Mouse (Mus musculus) kidney, embryonic 14.5 days (tissue): Measurements from ENCODE around the gene Trip6. TPM values are rescaled to one million over a fixed set of nuclear protein-coding genes. Genes with fewer than 3 reads are reported as not detected.
A peak's percentile ranks its signal among the peaks of the same experiment; 100 is the strongest.

Experiments used
- ATAC-seq: fragments of 200-750 bp; cut with Nextera tagmentation; 2 replicates; pipeline ENCODE4 v1.8.0; 2017; ENCODE audit warnings: moderate number of reproducible peaks, mild to moderate bottlenecking, moderate TSS enrichment, moderate library complexity; ENCODE audit not compliant: low FRiP score, low TSS enrichment
- H3K27ac ChIP-seq: fragments of 300-500 bp; sonication (generic); 2 replicates; pipeline ENCODE4 v1.5.1; 2014; ENCODE audit warnings: low read depth, mild to moderate bottlenecking, low read length, moderate library complexity, mixed read lengths
- H3K27me3 ChIP-seq: fragments of 300-500 bp; sonication (generic); 2 replicates; pipeline ENCODE4 v1.6.1; 2014; ENCODE audit warnings: mild to moderate bottlenecking, low read length; ENCODE audit not compliant: control insufficient read depth, insufficient read depth
- H3K36me3 ChIP-seq: fragments of 300-500 bp; sonication (generic); 2 replicates; pipeline ENCODE4 v1.6.1; 2014; ENCODE audit warnings: low read length, mixed read lengths; ENCODE audit not compliant: control insufficient read depth, insufficient read depth
- H3K4me1 ChIP-seq: fragments of 300-500 bp; sonication (generic); 2 replicates; pipeline ENCODE4 v1.6.1; 2014; ENCODE audit warnings: low read length, mixed read lengths; ENCODE audit not compliant: control insufficient read depth, insufficient read depth
- H3K4me2 ChIP-seq: fragments of 300-500 bp; sonication (generic); replicated peaks from 2 replicates; pipeline ENCODE4 v1.6.1; 2014; ENCODE audit warnings: low read depth, mild to moderate bottlenecking, low read length
- H3K4me3 ChIP-seq: fragments of 300-500 bp; sonication (generic); 2 replicates; pipeline ENCODE4 v1.5.1; 2014; ENCODE audit warnings: mild to moderate bottlenecking, low read length
- H3K9ac ChIP-seq: fragments of 300-500 bp; sonication (generic); 2 replicates; pipeline ENCODE4 v1.6.1; 2014; ENCODE audit warnings: low read depth, mild to moderate bottlenecking, low read length, moderate library complexity
- H3K9me3 ChIP-seq: fragments of 300-500 bp; sonication (generic); 2 replicates; pipeline ENCODE4 v1.6.1; 2016; ENCODE audit warnings: low read length; ENCODE audit not compliant: control insufficient read depth
- WGBS: fragments of 180-500 bp; shearing (Covaris S2); extraction: QIAGEN DNeasy Blood & Tissue Kit; methylation state at CpG from one replicate; pipeline ENCODE4 v1.1.7; 2014; 5-methylcytosine and 5-hydroxymethylcytosine counted together
- polyA plus RNA-seq: library from polyadenylated mRNA; unstranded; fragments of >200 nt; fragmentation: Nextera tagmentation; extraction: Ambion mirVana; gene quantifications from 2 replicates; pipeline ENCODE4 v1.2.1, GENCODE M21; 2014

Gene Trip6
- polyA plus RNA-seq, 1 experiment from 2014 or later: 62.5 TPM

DNA sequence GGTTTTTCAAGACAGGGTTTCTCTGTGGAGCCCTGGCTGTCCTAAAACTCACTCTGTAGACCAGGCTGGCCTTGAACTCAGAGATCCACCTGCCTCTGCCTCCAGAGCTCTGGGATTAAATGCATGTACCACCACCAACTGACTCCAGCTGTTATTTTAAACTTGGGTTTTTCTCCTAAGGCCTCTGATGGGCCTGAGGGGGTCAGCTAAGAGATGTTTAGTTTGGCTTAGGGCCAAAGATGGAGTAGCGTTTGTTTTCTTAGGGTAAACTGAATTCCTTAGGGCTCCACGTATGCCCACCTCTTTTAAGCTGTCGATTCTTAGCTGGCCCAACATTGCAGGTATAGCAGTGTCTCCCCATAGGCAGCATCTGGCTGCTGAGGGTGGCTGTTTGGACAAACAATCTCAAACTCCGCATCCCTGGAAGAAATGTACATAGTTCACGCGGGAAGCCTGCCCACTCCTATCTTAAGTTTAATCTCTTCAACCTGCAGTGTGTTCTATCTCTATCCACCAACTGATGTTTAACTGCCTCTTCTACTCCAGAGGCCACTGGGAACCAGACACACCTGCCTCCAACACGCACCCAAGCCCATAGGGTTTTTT lies 28.3 kb upstream of the Trip6 start:
- WGBS: 58% methylated on average over 7 of the region's 7 CpGs
- H3K9me3 ChIP-seq: no peaks in the 10 kb centered on the region
- H3K4me2 ChIP-seq: no peak overlapping the region
- ATAC-seq: no peak
- H3K27me3 ChIP-seq: no peaks in the 10 kb centered on the region
- no peak overlapping the region for H3K9ac ChIP-seq
- no peak overlapping the region for H3K4me3 ChIP-seq
- peaks cover 30% of the 10 kb centered on the region for H3K4me1 ChIP-seq
- no peak overlapping the region for H3K27ac ChIP-seq
- no peaks in the 10 kb centered on the region for H3K36me3 ChIP-seq

DNA sequence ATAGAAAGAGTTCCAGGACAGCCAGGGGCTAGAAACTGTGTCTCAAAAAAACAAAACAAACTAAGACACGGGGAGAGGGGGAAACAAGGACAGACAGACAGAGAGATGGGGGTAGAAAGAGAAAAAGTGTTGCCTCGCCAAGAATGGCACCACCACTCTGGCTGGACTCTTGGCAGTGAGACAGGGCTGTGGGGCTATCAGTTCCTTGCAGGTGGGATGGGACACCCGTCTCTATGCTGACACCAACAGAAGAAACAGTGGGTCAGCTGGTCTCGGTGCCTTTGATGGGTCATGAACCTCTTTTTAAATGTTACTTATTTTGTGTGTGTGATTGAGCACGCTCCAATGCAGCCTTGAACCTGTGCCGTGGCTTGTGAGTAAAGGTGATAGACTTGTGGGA lies 26.0 kb upstream of the Trip6 start:
- ATAC-seq: no peak
- WGBS: 80% methylated on average over 6 of the region's 6 CpGs
- Histone ChIP-seq H3K27ac (peak overlapping the region; percentile 68; the same call in 1 of the 2 replicates), H3K9ac (no peak overlapping the region), H3K4me2 (no peak overlapping the region), H3K4me1 (peaks cover 21% of the 10 kb centered on the region), H3K4me3 (no peak overlapping the region), H3K9me3 (no peaks in the 10 kb centered on the region), H3K36me3 (no peaks in the 10 kb centered on the region), H3K27me3 (no peaks in the 10 kb centered on the region)

DNA sequence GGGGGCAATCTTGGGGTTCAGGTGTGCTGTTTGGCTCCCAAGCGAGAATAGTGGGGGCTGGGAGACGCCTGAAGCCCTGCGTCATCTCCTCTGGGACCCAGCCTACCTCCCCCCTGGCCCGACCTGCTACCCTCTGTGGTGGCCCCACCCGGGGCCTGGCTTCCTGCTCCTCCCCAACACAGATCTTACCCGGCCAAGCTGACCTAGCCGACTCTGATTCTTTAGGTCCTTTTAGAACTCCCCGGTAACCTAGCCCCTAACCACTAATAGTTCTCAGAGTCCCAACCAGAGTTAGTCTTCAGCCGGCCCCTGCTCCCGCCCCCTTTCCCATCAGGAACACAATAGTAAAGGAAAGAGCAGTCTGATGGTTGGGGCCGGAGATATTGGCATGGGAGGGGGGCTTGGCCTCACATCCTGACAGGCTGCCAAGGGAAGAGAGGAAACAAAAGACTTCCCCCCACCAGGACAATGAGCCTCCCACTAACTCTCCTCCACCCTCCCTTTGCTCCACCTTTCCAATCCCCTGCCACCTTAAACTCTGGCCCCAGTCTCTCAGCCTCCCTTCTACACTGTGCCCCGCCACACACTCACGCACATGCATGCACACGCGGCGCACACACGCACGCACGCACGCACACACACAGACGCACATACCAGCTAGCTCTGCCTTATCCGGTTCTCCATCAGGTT lies 25.2 kb upstream of the Trip6 start:
- peak overlapping the region; percentile 64 for H3K4me2 ChIP-seq
- H3K27me3 ChIP-seq: no peaks in the 10 kb centered on the region
- no peaks in the 10 kb centered on the region for H3K9me3 ChIP-seq
- peak overlapping the region; percentile 83 for H3K27ac ChIP-seq
- no peaks in the 10 kb centered on the region for H3K36me3 ChIP-seq
- peak overlapping the region; percentile 37 for H3K4me3 ChIP-seq
- peak overlapping the region; percentile 61 for H3K9ac ChIP-seq
- peaks cover 21% of the 10 kb centered on the region for H3K4me1 ChIP-seq
- peak; percentile 58 for ATAC-seq
- 6% methylated on average over 22 of the region's 22 CpGs for WGBS

DNA sequence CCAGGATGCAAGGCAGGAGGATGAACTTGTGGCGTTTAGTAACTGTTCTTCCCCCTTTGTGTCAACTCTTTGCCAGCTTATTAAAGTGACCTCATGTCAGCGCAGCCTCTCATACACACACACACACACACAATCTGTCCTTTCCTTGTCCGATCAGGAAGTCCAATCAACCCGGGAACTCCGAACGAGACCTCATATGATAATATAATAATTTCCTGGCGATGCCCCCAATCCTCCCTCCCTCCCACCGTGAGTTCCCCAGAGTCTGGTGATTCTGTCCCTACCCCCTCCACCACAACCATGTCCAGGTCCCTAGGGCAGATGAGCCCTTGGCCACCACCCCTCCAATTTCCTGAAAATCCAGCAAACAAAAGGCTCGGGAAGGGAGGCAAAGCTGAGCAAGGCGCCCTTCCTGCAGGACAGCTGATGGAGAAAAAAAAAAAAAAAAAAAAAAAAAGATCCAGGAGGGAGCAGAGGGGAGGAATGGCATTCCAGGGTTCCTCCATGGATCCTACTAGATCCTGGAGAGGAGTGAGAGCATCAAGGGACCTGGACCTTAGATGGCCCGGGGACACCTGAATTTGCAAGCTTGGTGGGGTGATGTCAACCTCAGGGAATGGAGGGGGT lies 24.6 kb upstream of the Trip6 start:
- H3K27ac ChIP-seq: peak overlapping the region; percentile 83
- H3K9ac ChIP-seq: peak overlapping the region; percentile 61
- H3K4me2 ChIP-seq: peak overlapping the region; percentile 64
- no peaks in the 10 kb centered on the region for H3K27me3 ChIP-seq
- ATAC-seq: peak; percentile 17
- H3K36me3 ChIP-seq: no peaks in the 10 kb centered on the region
- under 1% methylated on average over 11 of the region's 11 CpGs for WGBS
- peaks cover 25% of the 10 kb centered on the region for H3K4me1 ChIP-seq
- H3K9me3 ChIP-seq: no peaks in the 10 kb centered on the region
- H3K4me3 ChIP-seq: peak overlapping the region; percentile 37

DNA sequence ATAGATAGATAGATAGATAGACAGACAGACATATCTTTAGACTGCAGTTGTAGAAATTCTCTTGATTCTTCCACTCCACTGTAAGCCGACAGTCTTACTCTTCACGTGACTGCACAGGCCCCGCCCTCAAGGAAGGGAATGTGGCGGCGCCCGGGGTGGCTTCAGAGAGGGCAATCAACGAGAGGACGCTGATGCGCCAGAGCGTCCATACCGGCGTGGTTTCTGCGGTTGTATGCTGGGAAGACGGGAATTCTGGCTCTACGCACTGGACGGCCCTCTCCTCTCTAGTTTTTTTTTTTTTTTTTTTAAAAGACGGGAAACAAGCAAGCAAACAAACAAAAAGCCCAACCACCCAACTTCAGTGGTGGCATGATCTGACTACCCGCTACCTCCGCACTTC lies 24.1 kb upstream of the Trip6 start:
- H3K4me1 ChIP-seq: peaks cover 25% of the 10 kb centered on the region
- H3K9ac ChIP-seq: peak overlapping the region; percentile 61
- under 1% methylated on average over 19 of the region's 19 CpGs for WGBS
- ATAC-seq: peak; percentile 78
- H3K36me3 ChIP-seq: no peaks in the 10 kb centered on the region
- peak overlapping the region; percentile 37 for H3K4me3 ChIP-seq
- H3K4me2 ChIP-seq: peak overlapping the region; percentile 64
- peak overlapping the region; percentile 83 for H3K27ac ChIP-seq
- H3K9me3 ChIP-seq: no peaks in the 10 kb centered on the region
- H3K27me3 ChIP-seq: no peaks in the 10 kb centered on the region

DNA sequence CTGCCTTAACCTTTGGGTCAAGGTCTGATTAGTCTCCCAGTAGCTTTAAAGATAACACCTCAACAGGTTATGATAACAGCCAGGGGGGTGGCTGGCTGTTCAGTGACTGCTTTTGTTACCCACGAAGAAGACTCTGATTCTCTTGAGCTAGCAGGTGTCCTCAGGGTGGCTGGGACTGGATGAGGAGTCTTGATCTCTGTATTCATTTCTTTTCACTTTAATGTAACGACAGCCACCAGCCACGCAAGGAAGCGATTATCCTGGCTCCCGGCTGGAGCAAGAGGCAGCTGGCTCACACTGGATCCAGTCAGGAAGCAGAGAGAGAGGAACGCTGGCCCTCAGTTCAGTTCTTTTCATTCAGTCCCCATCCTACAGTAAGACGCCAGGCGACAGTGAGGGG lies 23.0 kb upstream of the Trip6 start:
- Histone ChIP-seq H3K27me3 (no peaks in the 10 kb centered on the region), H3K4me1 (peaks cover 32% of the 10 kb centered on the region), H3K27ac (peak overlapping the region; percentile 83; the same call in 1 of the 2 replicates), H3K4me2 (no peak overlapping the region), H3K36me3 (no peaks in the 10 kb centered on the region), H3K9me3 (no peaks in the 10 kb centered on the region), H3K4me3 (no peak overlapping the region), H3K9ac (peak overlapping the region; percentile 18; the same call in 1 of the 2 replicates)
- no peak for ATAC-seq
- WGBS: 55% methylated on average over 8 of the region's 8 CpGs

DNA sequence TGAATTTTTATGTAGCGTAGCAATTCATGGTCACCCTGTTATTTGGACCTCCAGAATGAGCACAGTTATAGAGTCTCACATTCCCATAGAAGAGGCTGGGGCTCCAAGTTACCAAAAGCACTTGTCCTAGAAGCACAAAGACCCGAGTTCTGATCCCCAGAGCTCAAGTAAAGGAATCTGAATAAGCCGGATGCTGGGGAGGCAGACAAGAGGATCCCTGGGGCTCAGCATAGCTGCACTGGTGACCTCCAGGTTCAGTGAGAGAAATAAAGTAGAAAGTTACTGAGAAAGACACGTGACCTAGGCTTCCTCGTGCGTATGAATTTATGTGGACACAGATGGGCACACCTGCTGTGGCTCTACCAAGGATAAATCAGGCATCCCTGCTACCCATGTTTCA lies 20.9 kb upstream of the Trip6 start:
- Histone ChIP-seq H3K27ac (no peak overlapping the region), H3K36me3 (no peaks in the 10 kb centered on the region), H3K9ac (no peak overlapping the region), H3K9me3 (no peaks in the 10 kb centered on the region), H3K4me3 (no peak overlapping the region), H3K4me2 (no peak overlapping the region), H3K4me1 (peaks cover 32% of the 10 kb centered on the region), H3K27me3 (no peaks in the 10 kb centered on the region)
- ATAC-seq: no peak
- 73% methylated on average over 6 of the region's 6 CpGs for WGBS

DNA sequence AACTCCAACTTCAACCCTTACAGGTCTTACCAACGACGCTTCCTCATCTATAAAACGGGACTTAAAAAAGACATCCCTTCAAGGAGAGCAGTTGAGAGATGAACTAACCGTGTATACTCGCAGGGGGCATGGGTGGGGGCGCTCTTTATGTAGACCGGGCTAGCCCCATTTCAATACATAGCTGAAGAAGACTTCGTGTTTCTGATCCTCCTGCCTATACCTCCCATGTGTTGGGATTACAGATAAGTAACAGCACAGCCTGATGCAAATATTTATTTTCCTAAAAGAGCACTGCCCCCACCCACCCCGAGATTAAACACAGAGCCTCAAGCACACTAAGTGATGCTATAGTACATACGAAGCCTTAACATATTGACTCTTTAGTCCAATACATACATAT lies 20.1 kb upstream of the Trip6 start:
- Histone ChIP-seq H3K36me3 (no peaks in the 10 kb centered on the region), H3K9ac (no peak overlapping the region), H3K27me3 (no peaks in the 10 kb centered on the region), H3K4me3 (peak overlapping the region; percentile 71), H3K27ac (no peak overlapping the region), H3K4me1 (peaks cover 26% of the 10 kb centered on the region), H3K4me2 (peak overlapping the region; percentile 89), H3K9me3 (no peaks in the 10 kb centered on the region)
- 64% methylated on average over 10 of the region's 10 CpGs for WGBS
- no peak for ATAC-seq
